Mouse (Mus musculus) myocyte (in vitro differentiated cells): ENCODE results near the gene Esrra.

Experiments
- CEBPB ChIP-seq: IDR thresholded peaks from 2 replicates; pipeline ENCODE4 v1.6.1; 2011; ENCODE audit warnings: mild to moderate bottlenecking, moderate library complexity; ENCODE audit not compliant: poor library complexity, insufficient read depth, severe bottlenecking
- E2F4 ChIP-seq: IDR thresholded peaks from one replicate; pipeline ENCODE4 v1.6.1; 2011; ENCODE audit warnings: mild to moderate bottlenecking, control low read depth, moderate library complexity; ENCODE audit not compliant: insufficient read depth
- MAX ChIP-seq: IDR thresholded peaks from one replicate; pipeline ENCODE4 v1.6.1; 2011; ENCODE audit warnings: low read depth, mild to moderate bottlenecking, control low read depth
- MYOD1 ChIP-seq, 3 experiments: IDR thresholded peaks; one replicate each; pipeline ENCODE4 v1.6.1; 2011; ENCODE audit warnings: control low read depth in 2 of 3, low read depth in 2 of 3, mild to moderate bottlenecking in 2 of 3, moderate library complexity in 1 of 3; ENCODE audit not compliant: insufficient read length in 2 of 3, control insufficient read depth in 1 of 3
- POLR2A ChIP-seq: IDR thresholded peaks from one replicate; pipeline ENCODE4 v1.6.1; 2011; ENCODE audit warnings: low read depth, mild to moderate bottlenecking, control low read depth, moderate library complexity; ENCODE audit not compliant: insufficient read length
- POLR2AphosphoS2 ChIP-seq: IDR thresholded peaks from one replicate; pipeline ENCODE4 v1.6.1; 2011; ENCODE audit warnings: low read depth, control low read depth; ENCODE audit not compliant: insufficient read length
- REST ChIP-seq: IDR thresholded peaks from one replicate; pipeline ENCODE4 v1.6.1; 2011; ENCODE audit warnings: mild to moderate bottlenecking, control low read depth, moderate library complexity; ENCODE audit not compliant: insufficient read depth, insufficient read length
- SRF ChIP-seq: IDR thresholded peaks from one replicate; pipeline ENCODE4 v1.6.1; 2011; ENCODE audit warnings: low read depth; ENCODE audit not compliant: control insufficient read depth, insufficient read length
- TCF12 ChIP-seq: IDR thresholded peaks from one replicate; pipeline ENCODE4 v1.6.1; 2011; ENCODE audit warnings: mild to moderate bottlenecking, control low read depth; ENCODE audit not compliant: poor library complexity, insufficient read depth, severe bottlenecking
- TCF3 ChIP-seq: IDR thresholded peaks from one replicate; pipeline ENCODE4 v1.6.1; 2011; ENCODE audit warnings: low read depth, control low read depth; ENCODE audit not compliant: insufficient read length
- USF1 ChIP-seq: IDR thresholded peaks from one replicate; pipeline ENCODE4 v1.6.1; 2011; ENCODE audit warnings: low read depth, mild to moderate bottlenecking, control low read depth, moderate library complexity

DNA sequence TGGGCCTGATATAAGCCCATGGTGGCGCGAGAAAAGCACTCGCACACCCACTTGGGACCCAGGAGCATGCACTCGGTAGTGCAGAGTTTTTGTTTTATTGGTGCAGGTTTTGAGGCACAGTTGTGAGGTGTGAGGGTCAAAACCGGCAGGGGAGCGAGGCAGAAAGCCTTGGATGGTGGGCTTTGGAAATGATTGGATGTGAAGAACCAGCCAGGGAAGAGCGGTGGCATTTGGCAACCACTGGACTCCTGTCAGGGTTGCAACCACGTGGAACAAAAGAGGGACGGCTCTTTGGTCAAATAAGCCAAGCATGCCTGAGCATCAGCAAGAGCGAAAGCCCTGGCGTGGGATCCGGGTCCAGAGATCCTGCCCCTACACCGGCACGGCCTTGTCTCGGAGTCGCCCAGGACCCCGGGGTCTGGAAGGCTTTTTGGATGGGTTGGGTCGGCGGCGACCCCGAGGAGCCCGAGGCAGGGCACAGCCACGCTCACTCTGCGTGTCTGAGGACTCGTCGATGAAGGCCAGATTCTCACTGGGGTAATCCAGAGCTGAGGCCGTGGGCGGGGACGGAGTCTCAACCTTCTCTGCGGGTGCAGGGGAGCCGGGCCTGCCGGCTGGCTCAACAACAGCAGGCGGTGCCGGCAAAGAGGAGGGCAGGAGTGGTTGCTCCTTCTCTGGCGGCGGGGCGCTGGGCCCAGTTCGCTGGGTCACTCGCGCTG is 4.2 kb upstream of the Esrra start:
- TF ChIP-seq POLR2AphosphoS2 (no peak), POLR2A (no peak), TCF12 (no peak), USF1 (no peak), E2F4 (no peak), REST (no peak), SRF (no peak), MYOD1 (IDR thresholded peaks at IDR 0.05; ENCODE audit: control insufficient read depth in 1 of 3, insufficient read length in 2 of 3, low read depth in 2 of 3) (no peak), CEBPB (no peak), TCF3 (no peak), MAX (no peak)
